Mouse (Mus musculus): ENCODE measurements at regions not wholly inside any gene's neighbourhood (a gene's known extent, or its start where the extent isn't known, plus 50 kb on each side); places are given as distances from the start of the nearest gene placed in this dataset.
"Not testable (repeated sequence)": the region's sequence is repeated elsewhere in the genome, so short reads cannot be mapped to it uniquely, and the experiment has no call there.

GRCm38 (mm10) chr14:52899629-52900028 lies 404.1 kb upstream of the Olfr1507 start:
- TF ChIP-seq POLR2A (IDR thresholded peaks at IDR 0.05; ENCODE audit: low read depth, low read length); CTCF (conservative IDR thresholded peaks at IDR 0.05; ENCODE audit: insufficient read depth, insufficient read length, low read depth, low read length): not testable (repeated sequence)

Measured in kidney, adult 2 months (tissue).